Mouse (Mus musculus): ENCODE data around the gene Ube2q1.

Ube2q1 gene

GRCm38 (mm10) chr3:89772968-89773709 is at the start of gene Ube2q1:
TSS of gene Ube2q1 (plus strand) at chr3:89773616.
- peak; percentile 97 for DNase-seq (ENCODE audit: low spot score in 2 of 2)

DNA sequence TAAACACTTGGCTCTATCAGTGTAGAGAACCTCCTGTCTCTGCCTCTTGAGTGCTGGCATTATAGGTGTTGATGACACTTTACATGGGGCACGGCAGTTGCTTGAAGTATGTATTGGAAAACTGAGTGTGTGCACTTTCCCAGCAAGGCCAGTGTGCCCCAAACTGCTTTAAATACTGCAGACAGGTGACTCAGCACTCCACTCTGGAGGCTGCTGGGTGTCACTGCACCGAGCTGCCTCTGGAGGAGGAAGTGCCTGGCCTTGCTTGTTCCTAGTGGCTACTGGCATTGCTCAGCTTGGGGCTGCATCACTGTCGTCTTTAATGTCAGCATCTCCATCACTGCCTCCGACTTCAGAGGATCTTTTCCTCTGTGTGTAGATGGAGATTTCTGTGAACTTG is 46.4 kb upstream of the Ube2q1 start:
- DNase-seq (ENCODE audit: low spot score in 2 of 2): peak in 1 of 2 experiments; percentile 23

DNA sequence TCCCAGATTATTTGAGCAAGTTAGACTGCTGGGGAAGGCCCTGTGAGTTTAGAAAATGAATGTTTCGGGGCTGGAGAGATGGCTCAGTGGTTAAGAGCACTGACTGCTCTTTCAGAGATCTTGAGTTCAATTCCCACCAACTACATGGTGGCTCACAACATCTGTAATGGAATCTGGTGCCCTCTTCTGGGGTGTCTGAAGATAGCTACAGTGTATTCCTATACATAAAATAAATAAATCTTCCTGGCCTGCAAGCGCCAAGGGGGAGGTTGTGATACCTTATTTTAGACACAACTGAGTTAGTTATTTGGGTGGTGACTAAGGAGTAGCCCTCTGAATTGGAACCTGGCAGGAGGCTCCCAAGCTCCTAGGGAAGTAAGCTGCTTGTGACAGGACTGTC is 44.6 kb upstream of the Ube2q1 start:
- no peak for DNase-seq (ENCODE audit: low spot score in 2 of 2)

GRCm38 (mm10) chr3:89730350-89731331 is 42.8 kb upstream of the Ube2q1 start:
- DNase-seq (ENCODE audit: low spot score in 2 of 2): peak in 1 of 2 experiments; percentile 53

GRCm38 (mm10) chr3:89732091-89732490 is 41.3 kb upstream of the Ube2q1 start:
- no peak for DNase-seq (ENCODE audit: low spot score in 2 of 2)

DNA sequence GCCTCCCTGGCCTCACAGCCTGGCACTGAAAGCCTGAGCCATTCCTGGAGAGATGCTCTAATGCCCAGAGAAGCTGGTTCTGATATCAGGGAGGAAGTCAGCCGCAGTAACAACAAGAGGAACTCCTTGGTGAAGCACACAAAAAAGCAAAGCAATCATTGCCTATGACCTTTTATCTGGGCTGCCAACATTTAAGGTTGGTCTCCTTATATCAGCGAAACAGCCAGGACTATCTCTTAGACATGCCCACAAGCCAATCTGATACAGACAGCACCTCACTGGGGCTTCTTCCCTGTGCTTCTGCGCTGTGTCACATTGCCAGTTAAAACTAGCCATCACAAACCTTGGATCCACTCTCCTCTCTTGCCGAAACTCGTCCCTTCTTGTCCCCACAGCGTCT is 34.9 kb upstream of the Ube2q1 start:
- DNase-seq (ENCODE audit: low spot score in 2 of 2): no peak

GRCm38 (mm10) chr3:89752307-89752706 is 21.1 kb upstream of the Ube2q1 start:
- DNase-seq (ENCODE audit: low spot score in 2 of 2): no peak

DNA sequence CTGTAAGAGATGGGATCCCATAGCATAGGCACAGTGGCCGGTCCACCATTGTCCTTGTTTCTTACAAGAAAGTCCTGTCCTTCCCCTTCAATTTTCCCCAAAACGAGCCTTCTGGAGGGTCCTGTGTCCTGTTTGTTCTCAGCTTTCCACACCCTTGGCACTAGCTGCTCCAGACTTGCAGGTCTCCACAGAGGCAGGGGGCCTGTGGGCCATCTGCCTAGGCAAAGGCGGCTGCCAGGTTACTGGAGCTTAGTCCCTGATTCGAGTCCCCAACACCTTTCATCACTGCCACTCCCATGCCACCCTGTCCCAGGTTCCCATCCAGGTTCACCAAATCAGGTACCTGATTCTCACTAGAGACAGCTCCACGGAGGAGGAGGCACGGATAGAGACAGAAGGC is 18.1 kb upstream of the Ube2q1 start:
- no peak for DNase-seq (ENCODE audit: low spot score in 2 of 2)

DNA sequence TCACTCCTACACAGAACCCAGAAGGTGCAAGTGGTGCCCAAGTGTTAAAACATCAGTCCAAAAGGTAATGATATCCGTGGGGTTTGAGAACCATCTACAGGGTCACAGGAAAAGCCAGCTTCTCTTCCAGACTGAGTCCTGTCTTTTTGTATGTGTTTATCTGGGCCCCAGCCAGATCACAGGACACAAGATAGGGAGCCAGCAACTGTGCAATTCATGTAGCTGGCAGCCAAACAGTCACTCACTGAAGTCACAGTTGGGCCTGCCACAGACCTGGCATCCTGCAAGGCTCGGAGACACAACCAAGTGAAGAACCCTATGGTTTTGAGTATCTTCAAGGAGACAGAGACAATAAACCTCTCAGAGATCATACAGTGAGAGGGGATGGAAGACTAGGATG is 15.6 kb upstream of the Ube2q1 start:
- DNase-seq (ENCODE audit: low spot score in 2 of 2): no peak

GRCm38 (mm10) chr3:89759786-89760185 is 13.6 kb upstream of the Ube2q1 start:
- no peak for DNase-seq (ENCODE audit: low spot score in 2 of 2)

- DNase-seq (ENCODE audit: low spot score in 2 of 2): peak in 1 of 2 experiments; percentile 54
Measured at GRCm38 (mm10) chr3:89764119-89764724, 9.2 kb upstream of the Ube2q1 start, which contains the start of gene Chrnb2. TSS of gene Chrnb2 (minus strand) at chr3:89764632.

- no peak for DNase-seq (ENCODE audit: low spot score in 2 of 2)
Measured at GRCm38 (mm10) chr3:89769584-89769983, 3.8 kb upstream of the Ube2q1 start.

DNA sequence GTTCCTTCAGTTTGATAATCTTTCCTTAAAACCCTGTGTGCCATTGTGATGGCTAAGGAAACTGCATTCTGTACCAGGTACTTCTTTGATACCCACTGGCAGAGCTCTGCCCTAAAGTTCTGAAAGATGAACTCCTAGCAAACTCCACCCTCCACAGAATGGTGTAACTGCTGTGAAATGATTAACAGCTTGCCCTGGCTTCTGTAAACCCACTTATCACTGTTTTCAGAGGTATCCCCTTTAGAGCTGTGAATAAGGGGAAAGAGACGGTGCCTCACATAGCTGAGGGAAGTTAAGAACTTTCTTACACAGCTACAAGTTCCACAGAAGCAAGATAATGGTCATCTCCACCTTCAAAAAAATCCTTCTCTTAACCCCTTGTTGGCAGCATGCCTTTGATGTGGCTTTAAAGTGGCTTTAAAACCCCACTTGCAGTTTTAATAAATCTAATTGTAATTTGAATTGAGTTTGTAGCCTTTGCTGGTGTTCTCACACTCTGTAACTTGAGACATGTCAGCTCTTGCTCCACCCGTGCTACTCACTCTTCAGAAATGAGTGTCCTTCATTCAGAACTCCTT is 2.9 kb upstream of the Ube2q1 start:
- DNase-seq (ENCODE audit: low spot score in 2 of 2): no peak

DNA sequence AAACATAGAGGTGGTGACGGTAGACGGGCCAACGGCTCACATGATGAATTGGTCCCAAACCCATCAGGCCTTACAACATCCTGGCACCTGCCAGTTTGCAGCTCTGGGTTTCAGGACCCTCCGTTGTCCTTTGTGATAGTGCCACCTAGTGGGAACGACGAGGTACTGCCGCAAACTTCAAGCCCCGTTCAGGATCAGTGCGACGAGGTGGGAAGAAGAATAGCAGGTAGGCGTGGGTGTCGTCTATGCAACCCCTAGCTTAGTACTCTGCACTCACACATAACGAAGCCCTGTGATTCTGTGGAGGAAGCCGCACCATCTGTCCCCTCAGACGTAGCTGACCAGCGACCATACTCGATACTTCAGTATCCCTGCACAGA is 838 bp upstream of the Ube2q1 start:
- DNase-seq (ENCODE audit: low spot score in 2 of 2): peak; percentile 81 to 83

- peak in 1 of 2 experiments; percentile 31 for DNase-seq (ENCODE audit: low spot score in 2 of 2)
Measured at GRCm38 (mm10) chr3:89773740-89774211, 360 bp downstream of the Ube2q1 start.

DNA sequence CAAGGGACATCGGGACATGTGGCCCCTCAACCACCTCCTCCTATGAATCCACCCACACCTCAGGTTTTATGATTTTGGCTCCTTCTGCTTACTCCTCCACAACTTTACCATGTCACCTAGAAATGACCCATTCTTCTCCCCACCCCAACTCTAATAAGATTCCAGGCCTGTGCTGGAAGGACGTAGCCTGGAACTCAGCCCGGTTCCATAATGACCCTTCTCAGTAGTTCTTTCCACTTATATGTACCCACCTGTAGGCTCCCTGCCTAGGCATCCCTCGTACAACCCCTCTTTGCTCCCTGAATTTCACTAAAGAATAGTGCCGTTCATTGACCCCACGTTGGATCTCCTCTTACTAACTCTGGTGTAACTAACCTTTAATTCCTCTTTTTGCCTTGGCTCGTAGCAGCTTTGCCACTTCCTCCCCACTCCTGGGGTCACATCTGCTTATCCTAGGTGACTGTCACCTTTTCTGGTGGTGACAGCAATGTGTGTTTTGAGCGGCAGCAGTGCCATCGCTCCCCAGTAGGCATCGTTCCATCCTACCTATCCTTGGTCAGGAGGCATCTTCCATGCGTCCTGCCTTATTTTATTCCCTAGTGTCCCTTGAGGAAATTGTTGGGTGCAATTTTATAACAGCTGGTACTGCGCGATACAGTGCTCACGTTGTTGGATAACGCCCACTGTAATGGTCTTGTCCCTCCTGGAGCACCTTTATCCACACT is 982 bp downstream of the Ube2q1 start:
- DNase-seq (ENCODE audit: low spot score in 2 of 2): no peak

GRCm38 (mm10) chr3:89776001-89776400 is 2.6 kb downstream of the Ube2q1 start:
- no peak for DNase-seq (ENCODE audit: low spot score in 2 of 2)

DNA sequence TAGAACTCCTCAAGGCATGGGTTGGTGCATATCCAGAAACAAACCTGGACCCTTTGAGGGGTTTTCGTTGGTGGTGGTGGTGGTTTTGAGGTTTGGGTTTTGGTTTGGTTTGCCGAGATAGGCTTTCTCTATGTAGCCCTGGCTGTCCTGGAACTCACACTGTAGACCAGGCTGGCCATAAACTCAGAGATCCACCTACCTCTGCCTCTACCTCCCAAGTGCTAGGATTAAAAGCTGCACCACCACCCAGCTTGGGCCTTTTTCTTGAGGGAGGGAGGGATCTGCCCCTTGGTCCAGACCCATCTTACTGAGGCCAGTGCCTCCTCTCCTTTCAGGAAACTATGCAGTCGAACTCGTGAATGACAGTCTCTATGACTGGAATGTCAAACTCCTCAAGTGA is 6.7 kb downstream of the Ube2q1 start:
- DNase-seq (ENCODE audit: low spot score in 2 of 2): no peak

DNA sequence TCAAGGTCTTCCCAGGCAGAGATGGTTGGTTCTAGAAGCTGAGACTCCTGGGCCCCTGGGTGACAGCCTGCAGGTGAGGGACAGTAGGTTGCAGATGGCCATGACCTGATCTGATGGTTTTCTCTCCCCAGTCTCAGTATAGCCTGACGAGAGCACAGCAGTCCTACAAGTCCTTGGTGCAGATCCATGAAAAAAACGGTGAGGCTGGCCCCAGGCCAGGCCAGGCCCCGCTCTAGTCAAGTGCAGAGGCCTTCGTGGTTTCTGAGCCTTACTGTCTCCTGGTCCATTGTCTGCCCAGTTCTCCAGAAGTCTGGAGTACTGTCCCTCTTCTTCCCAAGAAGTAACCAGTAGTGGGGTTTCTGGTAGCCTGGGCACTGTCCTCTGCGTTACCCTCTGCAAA is 8.2 kb downstream of the Ube2q1 start:
- DNase-seq (ENCODE audit: low spot score in 2 of 2): no peak

DNA sequence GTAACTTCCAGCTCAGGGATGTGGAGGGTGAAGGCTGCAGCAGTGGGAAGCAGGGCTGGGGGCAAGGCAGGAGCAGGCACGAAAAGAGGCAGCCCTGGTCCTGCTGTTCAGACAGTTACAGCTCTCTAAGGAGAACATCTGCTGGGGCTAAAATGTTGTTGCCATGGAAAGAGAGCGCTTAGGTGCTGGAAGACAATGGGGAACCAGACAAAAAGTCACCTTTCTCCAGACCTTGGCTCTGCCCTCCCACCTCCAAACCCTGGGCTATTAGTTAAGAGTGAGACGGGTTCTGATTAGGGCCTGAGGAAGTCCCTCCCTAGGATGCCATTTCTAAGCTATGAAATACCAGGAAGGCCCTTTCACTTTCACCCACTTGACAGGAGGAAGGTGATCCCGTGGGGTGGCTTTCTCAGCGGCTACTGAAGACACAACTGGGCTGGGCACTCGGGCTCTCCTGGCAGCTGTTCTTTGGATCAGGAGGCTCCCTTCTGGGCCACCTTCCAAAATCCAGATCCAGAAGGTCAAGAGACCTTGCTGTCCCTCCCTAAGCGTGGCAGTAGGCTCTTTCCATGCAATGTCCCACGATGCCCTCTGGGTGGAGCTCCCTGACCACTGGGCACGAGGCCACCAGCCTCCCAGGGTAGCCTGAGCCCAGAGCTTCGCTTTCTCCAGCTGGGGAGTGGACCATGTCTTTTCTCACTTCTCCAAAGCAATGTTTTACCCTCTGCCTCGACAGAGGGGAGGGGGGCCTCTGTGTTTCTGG is 11.8 kb downstream of the Ube2q1 start:
- DNase-seq (ENCODE audit: low spot score in 2 of 2): peak; percentile 40 to 67
